Mouse (Mus musculus): ENCODE data around the gene Tmie.
"Not testable (repeated sequence)": the region's sequence is repeated elsewhere in the genome, so short reads cannot be mapped to it uniquely, and the experiment has no call there.

GRCm38 (mm10) chr9:110820546-110820945 lies 59.4 kb downstream of the Tmie start:
- TF ChIP-seq CTCF (IDR thresholded peaks at IDR 0.05; ENCODE audit: low read depth, low read length); GATA1 (IDR thresholded peaks at IDR 0.05; ENCODE audit: borderline replicate concordance, low read length); TAL1 (conservative IDR thresholded peaks at IDR 0.05; ENCODE audit: low read depth, low read length); POLR2AphosphoS5 (IDR thresholded peaks at IDR 0.05; ENCODE audit: insufficient replicate concordance, low read depth, low read length); GATA2 (IDR thresholded peaks at IDR 0.05; ENCODE audit: borderline replicate concordance, low read depth, low read length): not testable (repeated sequence)

Data from G1E (cell line).